Mouse (Mus musculus) myocyte (in vitro differentiated cells): ENCODE measurements at regions not wholly inside any gene's neighbourhood (a gene's known extent, or its start where the extent isn't known, plus 50 kb on each side); places are given as distances from the start of the nearest gene placed in this dataset.

Experiments used
- H3K27me3 ChIP-seq: one replicate; pipeline ENCODE4 v1.6.1; 2011; ENCODE audit not compliant: control insufficient read depth, insufficient read depth, insufficient read length
- H3K36me3 ChIP-seq: one replicate; pipeline ENCODE4 v1.6.1; 2011; ENCODE audit not compliant: control insufficient read depth, insufficient read depth
- H3K4me2 ChIP-seq: one replicate; pipeline ENCODE4 v1.6.1; 2011; ENCODE audit warnings: low read depth, control low read depth
- H3K4me3 ChIP-seq: one replicate; pipeline ENCODE4 v1.5.1; 2011; ENCODE audit warnings: mild to moderate bottlenecking, control low read depth, moderate library complexity
- H3K79me2 ChIP-seq: one replicate; pipeline ENCODE4 v1.6.1; 2011; ENCODE audit not compliant: control insufficient read depth, insufficient read depth
- H3ac ChIP-seq: one replicate; pipeline ENCODE4 v1.6.1; 2011; ENCODE audit not compliant: control insufficient read depth, insufficient read length
- CEBPB ChIP-seq: IDR thresholded peaks from 2 replicates; pipeline ENCODE4 v1.6.1; 2011; ENCODE audit warnings: mild to moderate bottlenecking, moderate library complexity; ENCODE audit not compliant: poor library complexity, insufficient read depth, severe bottlenecking
- E2F4 ChIP-seq: IDR thresholded peaks from one replicate; pipeline ENCODE4 v1.6.1; 2011; ENCODE audit warnings: mild to moderate bottlenecking, control low read depth, moderate library complexity; ENCODE audit not compliant: insufficient read depth
- MAX ChIP-seq: IDR thresholded peaks from one replicate; pipeline ENCODE4 v1.6.1; 2011; ENCODE audit warnings: low read depth, mild to moderate bottlenecking, control low read depth
- MYOD1 ChIP-seq, 3 experiments: IDR thresholded peaks; one replicate each; pipeline ENCODE4 v1.6.1; 2011; ENCODE audit warnings: control low read depth in 2 of 3, low read depth in 2 of 3, mild to moderate bottlenecking in 2 of 3, moderate library complexity in 1 of 3; ENCODE audit not compliant: insufficient read length in 2 of 3, control insufficient read depth in 1 of 3
- MYOG ChIP-seq, 3 experiments: IDR thresholded peaks; one replicate each; pipeline ENCODE4 v1.6.1; 2011; ENCODE audit warnings: control low read depth in 2 of 3, low read depth in 2 of 3, mild to moderate bottlenecking in 2 of 3; ENCODE audit not compliant: insufficient read length in 2 of 3, control insufficient read depth in 1 of 3, insufficient read depth in 1 of 3
- POLR2A ChIP-seq: IDR thresholded peaks from one replicate; pipeline ENCODE4 v1.6.1; 2011; ENCODE audit warnings: low read depth, mild to moderate bottlenecking, control low read depth, moderate library complexity; ENCODE audit not compliant: insufficient read length
- POLR2AphosphoS2 ChIP-seq: IDR thresholded peaks from one replicate; pipeline ENCODE4 v1.6.1; 2011; ENCODE audit warnings: low read depth, control low read depth; ENCODE audit not compliant: insufficient read length
- REST ChIP-seq: IDR thresholded peaks from one replicate; pipeline ENCODE4 v1.6.1; 2011; ENCODE audit warnings: mild to moderate bottlenecking, control low read depth, moderate library complexity; ENCODE audit not compliant: insufficient read depth, insufficient read length
- SRF ChIP-seq: IDR thresholded peaks from one replicate; pipeline ENCODE4 v1.6.1; 2011; ENCODE audit warnings: low read depth; ENCODE audit not compliant: control insufficient read depth, insufficient read length
- TCF12 ChIP-seq: IDR thresholded peaks from one replicate; pipeline ENCODE4 v1.6.1; 2011; ENCODE audit warnings: mild to moderate bottlenecking, control low read depth; ENCODE audit not compliant: poor library complexity, insufficient read depth, severe bottlenecking
- TCF3 ChIP-seq: IDR thresholded peaks from one replicate; pipeline ENCODE4 v1.6.1; 2011; ENCODE audit warnings: low read depth, control low read depth; ENCODE audit not compliant: insufficient read length
- USF1 ChIP-seq: IDR thresholded peaks from one replicate; pipeline ENCODE4 v1.6.1; 2011; ENCODE audit warnings: low read depth, mild to moderate bottlenecking, control low read depth, moderate library complexity

DNA sequence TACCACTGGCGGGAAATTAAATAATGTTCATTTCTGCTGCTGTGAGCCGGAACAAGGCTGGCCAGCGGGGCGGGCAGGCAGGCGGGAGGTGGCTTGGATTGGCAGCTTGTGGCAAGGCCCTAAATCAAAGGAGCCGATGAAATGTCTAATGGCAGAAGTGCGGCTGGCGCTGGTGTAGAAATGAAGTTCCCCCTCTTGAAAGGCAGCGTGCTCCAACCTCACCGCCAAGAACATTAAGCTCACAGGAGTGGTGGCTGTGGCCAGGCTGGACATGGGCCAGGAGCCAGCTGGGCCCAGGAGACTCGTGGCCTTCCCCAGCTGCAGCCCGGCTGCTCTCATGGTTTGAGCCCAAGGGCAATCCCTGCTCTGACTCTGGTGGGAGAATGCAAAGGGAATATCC, 71.8 kb upstream of the Gm26897 start:
- H3K27me3 ChIP-seq = peaks cover 70% of the 10 kb centered on the region
- peak in 1 of 3 experiments; percentile 28 for TF ChIP-seq MYOD1 (IDR thresholded peaks at IDR 0.05; ENCODE audit: control insufficient read depth in 1 of 3, insufficient read length in 2 of 3, low read depth in 2 of 3)
- peak; percentile 2 for TF ChIP-seq TCF3
- no peak for TF ChIP-seq POLR2AphosphoS2
- no peak overlapping the region for H3K4me3 ChIP-seq
- no peak overlapping the region for H3ac ChIP-seq
- no peaks in the 10 kb centered on the region for H3K36me3 ChIP-seq
- H3K79me2 ChIP-seq = no peaks in the 10 kb centered on the region
- H3K4me2 ChIP-seq = no peak overlapping the region

DNA sequence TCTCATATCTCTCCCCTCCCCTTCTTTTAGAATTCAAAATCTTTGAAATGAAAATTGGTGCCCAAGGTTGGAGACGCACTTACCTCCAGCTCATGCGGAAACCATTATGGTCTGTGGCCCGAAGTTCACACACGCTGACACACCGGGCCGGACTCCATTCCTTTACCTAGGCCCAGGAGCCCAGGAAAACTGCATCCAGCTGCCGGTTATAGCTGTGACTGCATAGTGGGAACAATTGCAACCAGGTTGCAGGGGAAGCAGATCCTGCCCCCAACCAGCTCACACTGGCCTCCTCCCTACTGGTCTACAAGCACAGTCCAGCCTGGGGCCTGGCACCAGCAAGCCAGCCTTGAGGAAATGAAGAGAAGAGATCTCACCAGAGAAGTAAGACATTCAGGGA, 69.9 kb upstream of the Gm26897 start:
- Histone ChIP-seq H3K4me3 (no peak overlapping the region), H3K27me3 (peaks cover 70% of the 10 kb centered on the region)
- TF ChIP-seq POLR2A (no peak), REST (no peak), E2F4 (no peak), MAX (no peak), TCF12 (no peak), MYOD1 (IDR thresholded peaks at IDR 0.05; ENCODE audit: control insufficient read depth in 1 of 3, insufficient read length in 2 of 3, low read depth in 2 of 3) (no peak), TCF3 (no peak), POLR2AphosphoS2 (no peak), USF1 (no peak), CEBPB (no peak), SRF (no peak), MYOG (IDR thresholded peaks at IDR 0.05; ENCODE audit: control insufficient read depth in 1 of 3, insufficient read depth in 1 of 3, insufficient read length in 2 of 3, low read depth in 2 of 3) (no peak)

DNA sequence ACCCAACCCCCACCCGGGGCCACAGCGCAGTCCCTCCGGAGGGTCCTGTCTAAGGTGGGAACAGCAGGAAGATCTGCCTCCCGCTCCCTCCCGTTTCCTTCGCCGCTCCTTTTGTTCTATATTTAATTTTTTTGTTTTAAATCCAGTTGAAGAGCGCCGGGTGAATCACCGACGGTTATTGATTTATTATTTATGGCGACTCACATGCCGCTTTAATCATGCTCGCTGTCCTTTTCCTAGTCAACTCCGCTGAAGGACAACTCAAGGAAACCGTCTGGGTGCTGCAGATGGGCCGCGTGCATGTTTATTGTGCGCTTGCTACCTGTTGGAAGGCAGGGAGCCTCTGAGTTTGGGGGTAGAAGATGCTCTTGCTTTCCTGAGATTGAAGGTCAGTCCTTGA, 68.3 kb upstream of the Gm26897 start:
- Histone ChIP-seq H3K4me2 (no peak overlapping the region), H3K79me2 (no peaks in the 10 kb centered on the region), H3K27me3 (peaks cover 57% of the 10 kb centered on the region), H3K4me3 (no peak overlapping the region), H3ac (no peak overlapping the region), H3K36me3 (no peaks in the 10 kb centered on the region)
- TF ChIP-seq POLR2AphosphoS2 (no peak), SRF (no peak), E2F4 (no peak), MYOG (IDR thresholded peaks at IDR 0.05; ENCODE audit: control insufficient read depth in 1 of 3, insufficient read depth in 1 of 3, insufficient read length in 2 of 3, low read depth in 2 of 3) (no peak), REST (no peak), MAX (no peak), USF1 (no peak), CEBPB (no peak), TCF3 (no peak), TCF12 (no peak), POLR2A (no peak), MYOD1 (IDR thresholded peaks at IDR 0.05; ENCODE audit: control insufficient read depth in 1 of 3, insufficient read length in 2 of 3, low read depth in 2 of 3) (no peak)

More for the DNA sequence above, 69.9 kb upstream of the Gm26897 start:
- no peak overlapping the region for H3K4me2 ChIP-seq
- H3K79me2 ChIP-seq = no peaks in the 10 kb centered on the region
- no peaks in the 10 kb centered on the region for H3K36me3 ChIP-seq
- no peak overlapping the region for H3ac ChIP-seq

DNA sequence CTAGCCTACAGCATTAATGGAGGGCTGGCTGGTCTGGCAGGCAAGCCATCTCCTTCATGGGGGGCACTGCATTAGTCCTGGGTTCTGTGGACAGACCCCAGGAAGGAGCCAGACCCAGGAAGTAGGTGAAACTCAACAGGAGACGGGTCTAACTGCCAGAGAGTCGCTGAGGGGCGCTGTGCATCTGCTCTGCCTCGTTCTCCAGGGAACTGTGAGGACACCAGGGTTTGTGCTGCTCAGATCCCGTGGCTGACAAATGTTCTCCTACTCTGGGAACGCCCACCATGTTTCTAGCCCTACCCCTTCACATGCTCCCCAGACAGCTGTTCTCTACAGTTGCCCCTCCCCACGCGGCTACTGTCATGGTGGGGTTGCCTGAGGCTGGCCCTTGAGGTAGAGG, 67.7 kb upstream of the Gm26897 start:
- Histone ChIP-seq H3K79me2 (no peaks in the 10 kb centered on the region), H3K27me3 (peaks cover 51% of the 10 kb centered on the region), H3ac (no peak overlapping the region), H3K36me3 (no peaks in the 10 kb centered on the region), H3K4me2 (no peak overlapping the region), H3K4me3 (no peak overlapping the region)
- TF ChIP-seq SRF = no peak
- no peak for TF ChIP-seq E2F4
- TF ChIP-seq POLR2AphosphoS2 = no peak
- no peak for TF ChIP-seq MAX
- TF ChIP-seq MYOG (IDR thresholded peaks at IDR 0.05; ENCODE audit: control insufficient read depth in 1 of 3, insufficient read depth in 1 of 3, insufficient read length in 2 of 3, low read depth in 2 of 3) = no peak
- no peak for TF ChIP-seq TCF3
- TF ChIP-seq USF1 = no peak

DNA sequence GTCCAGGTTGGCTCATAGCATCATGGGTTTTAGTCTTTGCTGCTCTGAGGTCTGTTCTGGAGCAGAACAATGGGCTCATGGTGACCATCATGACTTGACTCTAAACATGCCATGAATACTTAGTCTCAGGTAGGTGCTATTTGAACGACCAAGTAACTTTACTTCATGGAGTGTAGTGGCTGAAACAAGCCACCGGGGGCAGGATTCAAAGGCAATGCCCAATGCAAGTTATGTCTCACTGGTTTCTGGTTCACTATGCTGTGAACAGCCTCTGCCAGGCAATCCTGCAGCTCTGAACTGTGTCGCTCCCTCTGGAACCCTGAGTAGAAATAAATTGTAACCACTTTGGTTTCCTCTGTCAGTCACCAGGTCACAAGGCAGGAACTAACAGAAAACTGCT, 65.8 kb upstream of the Gm26897 start:
- Histone ChIP-seq H3K79me2 (no peaks in the 10 kb centered on the region), H3ac (no peak overlapping the region), H3K27me3 (peaks cover 32% of the 10 kb centered on the region), H3K4me3 (no peak overlapping the region), H3K36me3 (no peaks in the 10 kb centered on the region), H3K4me2 (no peak overlapping the region)
- TF ChIP-seq TCF3 = no peak

DNA sequence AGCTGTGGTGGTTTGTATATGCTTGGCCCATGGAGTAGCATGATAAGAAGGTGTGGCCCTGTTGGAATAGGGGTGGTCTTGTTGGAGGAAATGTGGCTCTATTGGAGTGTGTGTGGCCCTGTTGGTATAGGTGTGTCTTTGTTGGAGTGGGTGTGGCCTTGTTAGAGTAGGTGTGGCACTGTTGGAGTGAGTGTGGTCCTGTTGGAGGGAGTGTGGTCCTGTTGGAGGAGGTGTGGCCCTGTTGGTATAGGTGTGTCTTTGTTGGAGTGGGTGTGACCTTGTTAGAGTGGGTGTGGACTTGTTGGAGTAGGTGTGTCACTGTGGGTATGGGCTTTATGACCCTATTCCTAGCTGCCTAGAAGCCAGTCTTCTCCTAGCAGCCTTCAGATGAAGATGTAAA, 64.6 kb upstream of the Gm26897 start:
- no peak for TF ChIP-seq SRF
- TF ChIP-seq MYOG (IDR thresholded peaks at IDR 0.05; ENCODE audit: control insufficient read depth in 1 of 3, insufficient read depth in 1 of 3, insufficient read length in 2 of 3, low read depth in 2 of 3) = no peak
- no peak for TF ChIP-seq POLR2A
- TF ChIP-seq MAX = no peak
- no peak for TF ChIP-seq USF1
- no peak for TF ChIP-seq TCF12
- no peak for TF ChIP-seq MYOD1 (IDR thresholded peaks at IDR 0.05; ENCODE audit: control insufficient read depth in 1 of 3, insufficient read length in 2 of 3, low read depth in 2 of 3)
- no peak for TF ChIP-seq POLR2AphosphoS2
- TF ChIP-seq REST = no peak
- no peak for TF ChIP-seq CEBPB
- no peak for TF ChIP-seq E2F4
- TF ChIP-seq TCF3 = no peak
- no peak overlapping the region for H3K4me3 ChIP-seq
- H3ac ChIP-seq = no peak overlapping the region
- no peaks in the 10 kb centered on the region for H3K79me2 ChIP-seq
- no peaks in the 10 kb centered on the region for H3K36me3 ChIP-seq
- peaks cover 26% of the 10 kb centered on the region for H3K27me3 ChIP-seq
- H3K4me2 ChIP-seq = no peak overlapping the region
